Mouse (Mus musculus) heart, adult 11 months (tissue): Measurements from ENCODE around the gene Tubgcp4.
A peak's percentile ranks its signal among the peaks of the same experiment; 100 is the strongest.

Experiments
- DNase-seq: peaks from one replicate; pipeline ENCODE4 v3.0.0; 2022

Gene Tubgcp4

GRCm38 (mm10) chr2:121204276-121204675 lies 33.8 kb downstream of the Tubgcp4 start:
- DNase-seq, result peak; percentile 83

- no peak for DNase-seq
Measured at GRCm38 (mm10) chr2:121206541-121206940, 36.1 kb downstream of the Tubgcp4 start.

DNA sequence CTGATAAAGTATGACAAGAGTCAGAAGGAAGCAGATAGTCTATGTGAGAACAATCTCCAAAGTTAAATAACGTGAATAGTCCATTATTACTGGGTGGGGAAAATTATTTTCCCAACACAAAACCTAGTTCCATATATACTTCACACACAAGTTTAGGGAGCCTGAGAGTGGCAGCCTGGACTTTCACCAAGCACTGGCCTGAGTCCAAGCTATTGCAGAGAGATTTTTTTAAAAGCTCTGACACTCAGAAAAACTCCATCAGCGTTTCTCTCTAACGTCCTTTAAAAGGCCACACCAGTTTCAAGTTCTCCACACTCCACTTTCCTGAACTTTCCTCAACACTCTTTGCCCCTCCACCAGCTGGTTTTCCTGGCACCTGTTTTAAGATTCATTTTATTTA lies 44.0 kb downstream of the Tubgcp4 start:
- DNase-seq, result no peak

GRCm38 (mm10) chr2:121219177-121219576 lies 48.7 kb downstream of the Tubgcp4 start:
- DNase-seq, result no peak

DNA sequence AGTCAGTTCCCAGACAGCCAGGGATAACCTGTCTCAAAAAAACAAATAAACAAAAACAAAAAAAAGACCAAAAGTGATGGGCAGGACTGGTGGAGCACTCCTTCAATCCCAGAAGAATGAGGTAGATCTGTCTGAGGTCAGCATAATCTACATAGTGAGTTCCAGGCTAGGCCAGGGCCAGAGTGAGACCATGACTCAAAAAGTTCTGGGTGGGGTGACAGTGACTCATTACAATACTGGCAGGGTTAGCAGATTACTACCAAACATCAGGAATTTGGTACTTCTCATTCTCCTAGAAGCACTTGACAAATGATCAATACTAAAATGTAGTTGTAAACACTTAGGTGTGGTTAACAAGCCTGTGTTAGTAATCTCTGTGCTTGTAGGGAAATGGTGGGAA lies 49.5 kb downstream of the Tubgcp4 start:
- DNase-seq, result no peak

GRCm38 (mm10) chr2:121223010-121223409 lies 52.6 kb downstream of the Tubgcp4 start:
- DNase-seq, result no peak

DNA sequence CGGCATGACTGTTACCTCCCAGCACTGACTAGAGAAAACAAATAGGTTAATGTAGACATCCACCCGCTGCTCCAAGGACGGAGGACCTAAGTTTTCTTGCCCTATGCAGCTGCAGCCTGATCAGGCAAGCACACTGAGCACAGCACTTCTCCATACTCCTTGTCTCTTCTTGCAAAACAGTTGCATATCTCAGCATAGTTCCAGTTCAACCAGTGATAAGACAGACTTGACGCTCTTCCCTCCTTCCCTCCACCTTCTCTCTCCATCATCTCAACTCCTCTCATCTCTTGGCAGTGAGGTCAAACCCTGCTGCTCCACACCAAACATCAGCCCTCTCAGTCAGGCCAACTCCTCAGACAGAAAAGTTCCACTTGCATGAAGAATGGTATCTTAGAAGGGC lies 57.7 kb downstream of the Tubgcp4 start:
- DNase-seq, result no peak

DNA sequence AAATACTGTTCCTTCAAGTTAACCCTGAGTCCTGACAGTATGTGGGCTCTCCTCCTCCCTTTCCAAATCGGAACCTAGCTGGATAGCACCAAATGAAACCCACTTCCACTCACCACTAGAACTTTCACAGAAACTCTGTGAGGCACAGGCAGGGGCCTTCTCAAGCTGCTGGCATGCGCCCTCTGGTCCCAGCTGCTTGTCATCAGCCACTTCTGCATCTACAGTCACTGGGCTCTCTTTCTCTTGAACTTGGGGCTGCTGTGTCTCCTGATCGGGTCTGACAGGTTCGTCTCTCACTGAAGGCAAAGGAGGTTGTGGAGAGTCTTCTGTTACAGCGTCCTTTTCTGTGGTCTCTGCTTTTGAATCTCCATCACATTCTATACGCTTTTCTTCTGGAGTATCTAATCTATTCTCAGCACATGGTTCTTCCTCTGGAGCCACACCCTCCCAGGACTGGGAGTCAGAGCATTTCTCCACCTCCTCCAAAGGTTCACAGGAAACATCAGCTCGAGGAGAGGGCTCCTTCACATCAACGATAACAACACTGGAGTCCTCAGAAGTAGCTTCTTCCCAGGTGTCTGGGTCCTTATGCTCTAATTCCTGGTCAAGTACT lies 65.1 kb downstream of the Tubgcp4 start:
- DNase-seq, result no peak

DNA sequence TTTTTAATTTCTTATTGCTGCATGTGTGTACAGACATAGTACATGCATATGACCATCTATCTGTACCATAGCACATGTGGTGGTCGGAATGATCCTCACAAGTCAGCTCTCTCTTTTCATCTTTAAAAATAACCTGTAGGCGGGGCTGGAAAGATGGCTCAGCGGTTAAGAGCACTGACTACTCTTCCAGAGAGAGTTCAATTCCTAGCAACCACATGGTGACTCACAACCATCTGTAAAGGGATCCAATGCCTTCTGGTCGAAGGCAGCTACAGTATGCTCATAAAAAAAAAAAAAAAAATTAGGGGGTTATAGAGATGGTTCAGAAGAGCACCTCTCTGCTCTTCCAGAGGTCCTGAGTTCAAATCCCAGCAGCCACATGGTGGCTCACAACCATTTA lies 69.0 kb downstream of the Tubgcp4 start:
- no peak for DNase-seq

GRCm38 (mm10) chr2:121244099-121244498 lies 73.6 kb downstream of the Tubgcp4 start:
- no peak for DNase-seq
